Mouse (Mus musculus) stomach, postnatal 0 days (tissue): Measurements from ENCODE around the gene Gm10799. TPM values are rescaled to one million over a fixed set of nuclear protein-coding genes. Genes with fewer than 3 reads are reported as not detected.

ENCODE experiments used
- ATAC-seq: fragments of 200-750 bp; cut with Nextera tagmentation; 2 replicates; pipeline ENCODE4 v1.8.0; 2017; ENCODE audit not compliant: low FRiP score, low TSS enrichment
- DNase-seq: peaks from one replicate; pipeline ENCODE4 v3.0.0-alpha.2; 2016; ENCODE audit warnings: low spot score
- H3K27ac ChIP-seq: fragments of 300-500 bp; sonication (generic); replicated peaks from 2 replicates; pipeline ENCODE4 v1.5.1; 2014; ENCODE audit warnings: mild to moderate bottlenecking, control low read depth
- H3K27me3 ChIP-seq: fragments of 300-500 bp; sonication (generic); 2 replicates; pipeline ENCODE4 v1.6.1; 2014; ENCODE audit warnings: low read length; ENCODE audit not compliant: control insufficient read depth, insufficient read depth
- H3K36me3 ChIP-seq: fragments of 300-500 bp; sonication (generic); 2 replicates; pipeline ENCODE4 v1.6.1; 2014; ENCODE audit warnings: low read length, mixed read lengths; ENCODE audit not compliant: control insufficient read depth, insufficient read depth
- H3K4me1 ChIP-seq: fragments of 300-500 bp; sonication (generic); replicated peaks from 2 replicates; pipeline ENCODE4 v1.6.1; 2014; ENCODE audit warnings: antibody characterized with exemption; ENCODE audit not compliant: control insufficient read depth, insufficient read depth
- H3K4me2 ChIP-seq: fragments of 300-500 bp; sonication (generic); replicated peaks from 2 replicates; pipeline ENCODE4 v1.6.1; 2014; ENCODE audit warnings: low read depth, mild to moderate bottlenecking, control low read depth, moderate library complexity
- H3K4me3 ChIP-seq: fragments of 300-500 bp; sonication (generic); 2 replicates; pipeline ENCODE4 v1.5.1; 2014; ENCODE audit warnings: low read depth, low read length, control low read depth
- H3K9ac ChIP-seq: fragments of 300-500 bp; sonication (generic); 2 replicates; pipeline ENCODE4 v1.6.1; 2014; ENCODE audit warnings: mild to moderate bottlenecking, low read length, control low read depth, mixed read lengths
- H3K9me3 ChIP-seq: fragments of 300-500 bp; sonication (generic); 2 replicates; pipeline ENCODE4 v1.6.1; 2016; ENCODE audit warnings: low read length; ENCODE audit not compliant: control insufficient read depth
- CTCF ChIP-seq: IDR thresholded peaks from 2 replicates; pipeline ENCODE4 v1.5.1; 2016; ENCODE audit warnings: antibody characterized with exemption, low read depth, mild to moderate bottlenecking, moderate library complexity
- EP300 ChIP-seq: optimal IDR thresholded peaks from 2 replicates; pipeline ENCODE3; 2016; ENCODE audit warnings: antibody characterized with exemption
- WGBS: fragments of 180-500 bp; shearing (Covaris S2); extraction: QIAGEN DNeasy Blood & Tissue Kit; methylation state at CpG from one replicate; pipeline ENCODE4 v1.1.7; 2014; 5-methylcytosine and 5-hydroxymethylcytosine counted together
- polyA plus RNA-seq: library from polyadenylated mRNA; unstranded; fragments of >200 nt; fragmentation: Nextera tagmentation; extraction: Ambion mirVana; gene quantifications from 2 replicates; pipeline ENCODE4 v1.2.1, GENCODE M21; 2015

Gene Gm10799
- polyA plus RNA-seq, 1 experiment from 2014 or later = not detected

GRCm38 (mm10) chr2:104058954-104059353, 9.4 kb downstream of the Gm10799 start:
- no peak overlapping the region for H3K4me2 ChIP-seq
- no peak overlapping the region for H3K4me3 ChIP-seq
- H3K27me3 ChIP-seq = no peaks in the 10 kb centered on the region
- ATAC-seq (no peak), DNase-seq (no peak)
- H3K9me3 ChIP-seq = no peaks in the 10 kb centered on the region
- no peak overlapping the region for H3K27ac ChIP-seq
- H3K4me1 ChIP-seq = no peaks in the 10 kb centered on the region
- TF ChIP-seq EP300 (no peak), CTCF (no peak)
- H3K36me3 ChIP-seq = peaks cover 10% of the 10 kb centered on the region
- no peak overlapping the region for H3K9ac ChIP-seq
- 88% methylated on average over 4 of the region's 4 CpGs for WGBS

- peaks cover 11% of the 10 kb centered on the region for H3K36me3 ChIP-seq
- H3K4me3 ChIP-seq = no peak overlapping the region
- DNase-seq (no peak), ATAC-seq (no peak)
- TF ChIP-seq EP300 (no peak), CTCF (no peak)
- no peak overlapping the region for H3K27ac ChIP-seq
- H3K4me2 ChIP-seq = no peak overlapping the region
- H3K27me3 ChIP-seq = no peaks in the 10 kb centered on the region
- whole genome bisulfite sequencing = 63% methylated on average over 1 of the region's 1 CpGs
- no peaks in the 10 kb centered on the region for H3K4me1 ChIP-seq
- H3K9me3 ChIP-seq = no peaks in the 10 kb centered on the region
- no peak overlapping the region for H3K9ac ChIP-seq
Observed at GRCm38 (mm10) chr2:104058381-104058780, 10.0 kb downstream of the Gm10799 start.

- Histone ChIP-seq H3K36me3 (peaks cover 9% of the 10 kb centered on the region; the same call in 1 of the 2 replicates), H3K4me1 (no peaks in the 10 kb centered on the region), H3K9me3 (no peaks in the 10 kb centered on the region), H3K27me3 (no peaks in the 10 kb centered on the region), H3K27ac (no peak overlapping the region), H3K4me2 (no peak overlapping the region), H3K4me3 (no peak overlapping the region), H3K9ac (no peak overlapping the region)
- DNase-seq (no peak), ATAC-seq (no peak)
- TF ChIP-seq EP300 = no peak
- TF ChIP-seq CTCF = no peak
- WGBS = 68% methylated on average over 1 of the region's 1 CpGs
Observed at GRCm38 (mm10) chr2:104044479-104045080, 23.8 kb downstream of the Gm10799 start.

- 35% methylated on average over 4 of the region's 5 CpGs for WGBS
- Histone ChIP-seq H3K27me3 (no peaks in the 10 kb centered on the region), H3K27ac (no peak overlapping the region), H3K4me1 (no peaks in the 10 kb centered on the region), H3K36me3 (peaks cover 9% of the 10 kb centered on the region; the same call in 1 of the 2 replicates), H3K9ac (no peak overlapping the region), H3K4me2 (no peak overlapping the region), H3K4me3 (no peak overlapping the region), H3K9me3 (no peaks in the 10 kb centered on the region)
- DNase-seq (no peak), ATAC-seq (no peak; the same call in 1 of the 2 replicates)
- TF ChIP-seq EP300 (no peak), CTCF (no peak)
Observed at GRCm38 (mm10) chr2:104043624-104044478, 24.5 kb downstream of the Gm10799 start.

- 90% methylated on average over 15 of the region's 15 CpGs for WGBS
- Histone ChIP-seq H3K27me3 (no peaks in the 10 kb centered on the region), H3K9me3 (no peaks in the 10 kb centered on the region), H3K4me3 (no peak overlapping the region), H3K27ac (no peak overlapping the region), H3K9ac (no peak overlapping the region), H3K36me3 (peaks cover 9% of the 10 kb centered on the region; the same call in 1 of the 2 replicates), H3K4me2 (no peak overlapping the region), H3K4me1 (no peaks in the 10 kb centered on the region)
- DNase-seq = no peak
- no peak for TF ChIP-seq CTCF
- TF ChIP-seq EP300 = no peak
- no peak for ATAC-seq
Observed at GRCm38 (mm10) chr2:104042766-104043165, 25.6 kb downstream of the Gm10799 start.

GRCm38 (mm10) chr2:104041632-104042031, 26.7 kb downstream of the Gm10799 start:
- H3K9ac ChIP-seq = no peak overlapping the region
- H3K27ac ChIP-seq = no peak overlapping the region
- H3K4me3 ChIP-seq = no peak overlapping the region
- DNase-seq (no peak), ATAC-seq (peak; percentile 83)
- WGBS = 30% methylated on average over 5 of the region's 5 CpGs
- H3K27me3 ChIP-seq = no peaks in the 10 kb centered on the region
- TF ChIP-seq EP300 = no peak
- no peak for TF ChIP-seq CTCF
- H3K9me3 ChIP-seq = no peaks in the 10 kb centered on the region
- peaks cover 9% of the 10 kb centered on the region; the same call in 1 of the 2 replicates for H3K36me3 ChIP-seq
- H3K4me1 ChIP-seq = no peaks in the 10 kb centered on the region
- H3K4me2 ChIP-seq = no peak overlapping the region
